Mouse (Mus musculus): ENCODE measurements around the gene Noxa1. TPM values are rescaled to one million over a fixed set of nuclear protein-coding genes. Genes with fewer than 3 reads are reported as not detected.

Gene Noxa1
- total and polyA plus RNA-seq, 3 experiments: 5.0 to 6.4 (median 6.3) TPM

- dilution Hi-C loops (cut with MboI; ENCODE audit: extremely low pct_ligation_motif_present, extremely low pct_unique_long_range_greater_than_20kb, low sequenced_read_pairs): no loop called here
Observed at GRCm38 (mm10) chr2:25080076-25080475, 14.9 kb downstream of the Noxa1 start, which contains the start of gene Entpd8. Gene Entpd8, plus strand, starts transcription at chr2:25080304.

GRCm38 (mm10) chr2:25078967-25079366 lies 16.0 kb downstream of the Noxa1 start:
- Histone ChIP-seq H3K27me3 (replicated peaks) (no peaks in the 10 kb centered on the region), H3K9ac (ENCODE audit: insufficient read depth, low read depth) (no peak overlapping the region), H3K4me3 (replicated peaks in 1 of 3; ENCODE audit: low read depth in 2 of 3, low read length in 2 of 3, poor library complexity in 1 of 3) (no peak overlapping the region), H3K4me1 (ENCODE audit: control insufficient read depth in 1 of 2, insufficient read depth in 2 of 2) (peaks cover 0 to 5% of the 10 kb centered on the region in 2 experiments; a peak in 1 of 4 replicates), H3K4me2 (ENCODE audit: insufficient read depth, low read depth, poor library complexity, severe bottlenecking) (no peak overlapping the region), H3K36me3 (replicated peaks in 1 of 2; ENCODE audit: control insufficient read depth in 1 of 2, insufficient read depth in 1 of 2, low read length in 1 of 2) (no peaks in the 10 kb centered on the region), H3K9me3 (replicated peaks; ENCODE audit: low read length) (no peaks in the 10 kb centered on the region), H3K27ac (ENCODE audit: insufficient read depth, low read depth) (no peak overlapping the region), H3K79me2 (replicated peaks; ENCODE audit: control insufficient read depth, extremely low read depth, insufficient read depth, poor library complexity, severe bottlenecking) (no peaks in the 10 kb centered on the region)
- in situ Hi-C loops (cut with MboI; ENCODE audit: low pct_ligation_motif_present, low pct_unique_long_range_greater_than_20kb, low sequenced_read_pairs) (no loop called here), dilution Hi-C loops (cut with MboI; ENCODE audit: extremely low pct_ligation_motif_present, extremely low pct_unique_long_range_greater_than_20kb, low sequenced_read_pairs) (no loop called here)
- DNase-seq (ENCODE audit: extremely low read depth): no peak
- TF ChIP-seq E2F4 (IDR thresholded peaks at IDR 0.05; ENCODE audit: insufficient replicate concordance, low read depth, low read length) (no peak), KAT2A (IDR thresholded peaks at IDR 0.05; ENCODE audit: insufficient replicate concordance, low read length) (no peak), PAX5 (IDR thresholded peaks at IDR 0.05; ENCODE audit: low read length) (no peak), POLR2AphosphoS2 (IDR thresholded peaks at IDR 0.05; ENCODE audit: low read depth, low read length) (no peak), MAX (IDR thresholded peaks at IDR 0.05; ENCODE audit: low read length) (no peak), SMC3 (IDR thresholded peaks at IDR 0.05; ENCODE audit: low read depth, low read length) (no peak)

More at GRCm38 (mm10) chr2:25080076-25080475, 14.9 kb downstream of the Noxa1 start, which contains the start of gene Entpd8:
- H3K79me2 ChIP-seq (replicated peaks; ENCODE audit: control insufficient read depth, extremely low read depth, insufficient read depth, poor library complexity, severe bottlenecking): no peaks in the 10 kb centered on the region
- H3K4me2 ChIP-seq (ENCODE audit: insufficient read depth, low read depth, poor library complexity, severe bottlenecking): no peak within 1 kb of the TSS
- no peak for DNase-seq (ENCODE audit: extremely low read depth)
- H3K27me3 ChIP-seq (replicated peaks): no peaks in the 10 kb centered on the region
- H3K4me1 ChIP-seq (ENCODE audit: control insufficient read depth in 1 of 2, insufficient read depth in 2 of 2): peaks cover 0 to 5% of the 10 kb centered on the region in 2 experiments; a peak in 1 of 4 replicates
- in situ Hi-C loops (cut with MboI; ENCODE audit: low pct_ligation_motif_present, low pct_unique_long_range_greater_than_20kb, low sequenced_read_pairs): no loop called here
- no peaks in the 10 kb centered on the region for H3K36me3 ChIP-seq (replicated peaks in 1 of 2; ENCODE audit: control insufficient read depth in 1 of 2, insufficient read depth in 1 of 2, low read length in 1 of 2)
- H3K27ac ChIP-seq (ENCODE audit: insufficient read depth, low read depth): no peak within 1 kb of the TSS
- H3K9me3 ChIP-seq (replicated peaks; ENCODE audit: low read length): no peaks in the 10 kb centered on the region
- TF ChIP-seq TCF12 (IDR thresholded peaks at IDR 0.05; ENCODE audit: low read depth, low read length) (no peak), ZNF384 (IDR thresholded peaks at IDR 0.05; ENCODE audit: low read depth, low read length) (no peak), MAZ (IDR thresholded peaks at IDR 0.05; ENCODE audit: low read depth, low read length) (no peak), BHLHE40 (IDR thresholded peaks at IDR 0.05; ENCODE audit: low read depth, low read length) (no peak), PAX5 (IDR thresholded peaks at IDR 0.05; ENCODE audit: low read length) (no peak)
- no peak within 1 kb of the TSS for H3K4me3 ChIP-seq (replicated peaks in 1 of 3; ENCODE audit: low read depth in 2 of 3, low read length in 2 of 3, poor library complexity in 1 of 3)
- no peak within 1 kb of the TSS for H3K9ac ChIP-seq (ENCODE audit: insufficient read depth, low read depth)

- Histone ChIP-seq H3K36me3 (replicated peaks in 1 of 2; ENCODE audit: control insufficient read depth in 1 of 2, insufficient read depth in 1 of 2, low read length in 1 of 2) (no peaks in the 10 kb centered on the region), H3K79me2 (replicated peaks; ENCODE audit: control insufficient read depth, extremely low read depth, insufficient read depth, poor library complexity, severe bottlenecking) (no peaks in the 10 kb centered on the region), H3K27me3 (replicated peaks) (no peaks in the 10 kb centered on the region), H3K9ac (ENCODE audit: insufficient read depth, low read depth) (no peak overlapping the region), H3K4me3 (replicated peaks in 1 of 3; ENCODE audit: low read depth in 2 of 3, low read length in 2 of 3, poor library complexity in 1 of 3) (no peak overlapping the region), H3K4me1 (ENCODE audit: control insufficient read depth in 1 of 2, insufficient read depth in 2 of 2) (peaks cover 0 to 5% of the 10 kb centered on the region in 2 experiments; a peak in 1 of 4 replicates), H3K27ac (ENCODE audit: insufficient read depth, low read depth) (no peak overlapping the region), H3K9me3 (replicated peaks; ENCODE audit: low read length) (no peaks in the 10 kb centered on the region), H3K4me2 (ENCODE audit: insufficient read depth, low read depth, poor library complexity, severe bottlenecking) (no peak overlapping the region)
- DNase-seq (ENCODE audit: extremely low read depth): no peak
- dilution Hi-C loops (cut with MboI; ENCODE audit: extremely low pct_ligation_motif_present, extremely low pct_unique_long_range_greater_than_20kb, low sequenced_read_pairs) (no loop called here), in situ Hi-C loops (cut with MboI; ENCODE audit: low pct_ligation_motif_present, low pct_unique_long_range_greater_than_20kb, low sequenced_read_pairs) (no loop called here)
- TF ChIP-seq MEF2A (IDR thresholded peaks at IDR 0.05; ENCODE audit: borderline replicate concordance, low read depth, low read length) (no peak), NELFE (IDR thresholded peaks at IDR 0.05; ENCODE audit: low read depth, low read length) (no peak)
Observed at GRCm38 (mm10) chr2:25075506-25075905, 19.4 kb downstream of the Noxa1 start.

All from CH12.LX (cell line).